Mouse (Mus musculus) midbrain, embryonic 13.5 days (tissue): ENCODE data around the gene Myadm. TPM values are rescaled to one million over a fixed set of nuclear protein-coding genes. Genes with fewer than 3 reads are reported as not detected.

Experiments
- ATAC-seq: fragments of 200-750 bp; cut with Nextera tagmentation; 2 replicates; pipeline ENCODE4 v1.8.0; 2017; ENCODE audit warnings: mild to moderate bottlenecking, moderate TSS enrichment, moderate library complexity
- H3K27ac ChIP-seq: fragments of 300-500 bp; sonication (generic); 2 replicates; pipeline ENCODE4 v1.5.1; 2015; ENCODE audit warnings: inconsistent platforms, mild to moderate bottlenecking, moderate library complexity
- H3K27me3 ChIP-seq: fragments of 300-500 bp; sonication (generic); 2 replicates; pipeline ENCODE4 v1.6.1; 2015; ENCODE audit warnings: mild to moderate bottlenecking, inconsistent platforms
- H3K36me3 ChIP-seq: fragments of 300-500 bp; sonication (generic); 2 replicates; pipeline ENCODE4 v1.6.1; 2015; ENCODE audit warnings: mild to moderate bottlenecking, inconsistent platforms
- H3K4me1 ChIP-seq: fragments of 300-500 bp; sonication (generic); replicated peaks from 2 replicates; pipeline ENCODE4 v1.6.1; 2015; ENCODE audit warnings: inconsistent platforms
- H3K4me2 ChIP-seq: fragments of 300-500 bp; sonication (generic); replicated peaks from 2 replicates; pipeline ENCODE4 v1.6.1; 2015; ENCODE audit warnings: moderate library complexity, mild to moderate bottlenecking, inconsistent platforms
- H3K4me3 ChIP-seq: fragments of 300-500 bp; sonication (generic); replicated peaks from 2 replicates; pipeline ENCODE4 v1.5.1; 2015; ENCODE audit warnings: mild to moderate bottlenecking, inconsistent platforms
- H3K9ac ChIP-seq: fragments of 300-500 bp; sonication (generic); replicated peaks from 2 replicates; pipeline ENCODE4 v1.6.1; 2015; ENCODE audit warnings: mild to moderate bottlenecking, inconsistent platforms
- H3K9me3 ChIP-seq: fragments of 300-500 bp; sonication (generic); 2 replicates; pipeline ENCODE4 v1.6.1; 2016; ENCODE audit warnings: mild to moderate bottlenecking, inconsistent platforms
- WGBS: fragments of 180-500 bp; shearing (Covaris S2); methylation state at CpG from one replicate; pipeline ENCODE4 v1.1.7; 2015; 5-methylcytosine and 5-hydroxymethylcytosine counted together
- polyA plus RNA-seq: library from polyadenylated mRNA; unstranded; fragments of >200 nt; fragmentation: Nextera tagmentation; extraction: Ambion mirVana; gene quantifications from 2 replicates; pipeline ENCODE4 v1.2.1, GENCODE M21; 2015

The Myadm gene
- 21.8 and 23.8 TPM in 2 replicates for polyA plus RNA-seq

GRCm38 (mm10) chr7:3288976-3289970 lies at the start of gene Myadm, which contains the start of gene Prkcg:
Myadm (plus strand) TSS chr7:3289080.
Prkcg (plus strand) TSS chr7:3289179.
- peak; percentile 51 for ATAC-seq
- peaks cover 7% of the 10 kb centered on the region for H3K36me3 ChIP-seq
- peak within 1 kb of the TSS; percentile 84 for H3K9ac ChIP-seq
- peak within 1 kb of the TSS; percentile 59 for H3K4me2 ChIP-seq
- peak within 1 kb of the TSS; percentile 80 for H3K27ac ChIP-seq
- H3K9me3 ChIP-seq = no peaks in the 10 kb centered on the region
- WGBS = 2% methylated on average over 30 of the region's 30 CpGs
- H3K4me1 ChIP-seq = peaks cover 34% of the 10 kb centered on the region
- H3K27me3 ChIP-seq = no peaks in the 10 kb centered on the region
- H3K4me3 ChIP-seq = peak within 1 kb of the TSS; percentile 53

DNA sequence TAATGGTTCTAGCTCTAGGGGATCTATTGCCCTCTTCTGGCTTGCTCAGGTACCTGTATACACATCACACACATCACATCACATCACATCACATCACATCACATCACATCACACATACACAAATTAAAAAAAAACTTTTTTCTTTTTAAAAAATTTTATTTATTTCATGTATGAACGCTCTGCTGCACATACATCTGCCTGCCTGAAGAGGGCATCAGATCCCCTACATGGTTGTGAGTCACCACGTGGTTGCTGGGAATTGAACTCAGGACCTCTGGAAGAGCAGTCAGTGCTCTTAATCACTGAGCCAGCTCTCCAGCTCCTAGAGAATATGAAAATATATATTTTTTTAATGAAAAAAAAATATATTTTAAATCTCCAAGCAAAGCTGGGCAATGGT lies 49.7 kb upstream of the Myadm start:
- Histone ChIP-seq H3K4me1 (no peaks in the 10 kb centered on the region), H3K4me2 (no peak overlapping the region), H3K9ac (no peak overlapping the region), H3K4me3 (no peak overlapping the region), H3K27me3 (no peaks in the 10 kb centered on the region), H3K27ac (no peak overlapping the region), H3K36me3 (no peaks in the 10 kb centered on the region), H3K9me3 (no peaks in the 10 kb centered on the region)
- WGBS = 79% methylated on average over 2 of the region's 2 CpGs
- ATAC-seq = no peak

- no peak overlapping the region for H3K4me3 ChIP-seq
- 68% methylated on average over 3 of the region's 3 CpGs for WGBS
- H3K9ac ChIP-seq = no peak overlapping the region
- no peak overlapping the region for H3K4me2 ChIP-seq
- no peak overlapping the region for H3K27ac ChIP-seq
- no peaks in the 10 kb centered on the region for H3K9me3 ChIP-seq
- ATAC-seq = no peak
- H3K4me1 ChIP-seq = no peaks in the 10 kb centered on the region
- no peaks in the 10 kb centered on the region for H3K36me3 ChIP-seq
- peaks cover 4% of the 10 kb centered on the region; the same call in 1 of the 2 replicates for H3K27me3 ChIP-seq
These were observed 28.2 kb upstream of the Myadm start for GRCm38 (mm10) chr7:3260701-3261100.

DNA sequence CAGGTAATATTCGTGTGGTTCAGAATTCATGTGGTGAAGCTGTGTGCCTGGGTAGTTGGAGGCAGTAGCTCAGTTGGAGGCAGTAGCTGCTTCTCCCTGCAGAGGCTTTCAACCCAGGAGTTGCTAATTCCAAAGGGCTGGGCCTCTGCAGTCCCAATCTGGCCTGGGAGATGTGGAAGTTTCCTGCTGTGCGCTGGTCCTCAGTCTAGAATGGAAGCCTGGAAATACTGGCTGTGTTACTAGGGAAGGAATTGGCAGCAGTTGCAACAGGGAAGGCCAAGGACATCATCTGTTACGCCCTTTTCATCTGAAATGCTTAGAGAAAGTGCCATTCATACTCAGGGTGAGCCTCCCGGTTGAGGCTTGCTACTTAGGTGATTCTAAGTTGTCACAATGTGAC lies 27.4 kb upstream of the Myadm start:
- H3K9me3 ChIP-seq = no peaks in the 10 kb centered on the region

DNA sequence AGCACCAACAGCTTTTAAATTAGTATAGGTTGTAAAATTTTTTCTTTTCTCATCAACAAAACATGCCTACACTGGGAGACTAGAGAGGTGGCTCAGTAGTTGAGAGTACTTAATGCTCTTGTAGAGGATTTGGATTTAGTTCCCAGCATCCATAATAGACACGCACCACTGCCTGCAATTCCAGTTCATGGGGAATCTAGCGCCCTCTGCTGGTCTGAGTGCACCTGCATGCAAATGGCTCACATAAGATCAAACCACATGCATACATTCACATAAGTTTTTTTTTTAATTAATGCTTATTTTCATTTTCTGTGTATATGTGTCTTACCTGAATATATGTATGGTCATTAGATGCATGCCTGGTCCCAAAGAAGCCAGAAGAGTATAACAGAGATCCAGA lies 26.1 kb upstream of the Myadm start:
- Histone ChIP-seq H3K9me3 (no peaks in the 10 kb centered on the region), H3K36me3 (no peaks in the 10 kb centered on the region), H3K27me3 (peaks cover 4% of the 10 kb centered on the region; the same call in 1 of the 2 replicates), H3K9ac (no peak overlapping the region), H3K4me1 (no peaks in the 10 kb centered on the region), H3K4me3 (no peak overlapping the region), H3K4me2 (no peak overlapping the region), H3K27ac (no peak overlapping the region)
- WGBS = 31% methylated on average over 2 of the region's 2 CpGs
- no peak for ATAC-seq

More for the DNA sequence above, 27.4 kb upstream of the Myadm start:
- WGBS = 70% methylated on average over 4 of the region's 4 CpGs
- H3K4me2 ChIP-seq = no peak overlapping the region
- ATAC-seq = no peak
- no peak overlapping the region for H3K4me3 ChIP-seq
- H3K27ac ChIP-seq = no peak overlapping the region
- H3K9ac ChIP-seq = no peak overlapping the region
- H3K4me1 ChIP-seq = no peaks in the 10 kb centered on the region
- H3K27me3 ChIP-seq = peaks cover 4% of the 10 kb centered on the region; the same call in 1 of the 2 replicates
- H3K36me3 ChIP-seq = no peaks in the 10 kb centered on the region

DNA sequence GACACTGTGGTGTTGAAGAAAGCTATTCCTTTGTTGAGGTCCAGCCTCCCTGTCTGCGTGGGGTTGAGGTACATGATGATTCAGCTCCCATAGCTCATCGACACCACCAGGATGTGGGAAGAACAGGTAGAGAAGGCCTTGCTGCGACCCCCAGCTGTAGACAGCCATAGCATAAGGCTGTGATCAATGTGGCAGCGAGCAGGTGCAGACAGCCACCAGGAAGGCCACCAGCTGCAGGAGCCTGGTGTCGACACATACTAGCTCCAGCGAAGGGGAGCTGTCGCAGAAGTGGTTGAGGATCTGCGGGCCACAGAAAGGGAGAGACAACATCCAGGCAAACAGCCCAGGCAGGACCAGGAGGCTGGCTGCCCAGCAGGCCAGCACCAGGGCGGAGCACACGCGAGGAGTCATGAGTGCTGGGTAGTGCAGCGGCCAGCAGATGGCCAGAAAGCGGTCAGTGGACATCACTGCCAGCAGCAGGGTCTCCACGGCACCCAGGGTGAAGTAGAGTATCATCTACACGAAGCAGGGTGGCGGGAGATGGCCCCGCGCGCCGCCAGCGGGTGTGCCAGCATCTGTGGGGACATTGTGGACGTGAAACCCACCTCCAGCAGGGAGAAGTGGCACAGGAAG lies 24.4 kb upstream of the Myadm start:
- H3K4me3 ChIP-seq = no peak overlapping the region; the same call in 1 of the 2 replicates
- no peaks in the 10 kb centered on the region for H3K36me3 ChIP-seq
- ATAC-seq = peak; percentile 45; the same call in 1 of the 2 replicates
- H3K9me3 ChIP-seq = no peaks in the 10 kb centered on the region
- 36% methylated on average over 22 of the region's 22 CpGs for whole genome bisulfite sequencing
- H3K4me2 ChIP-seq = peak overlapping the region; percentile 5; the same call in 1 of the 2 replicates
- H3K4me1 ChIP-seq = no peaks in the 10 kb centered on the region
- 0 out of 2 replicates have a peak overlapping the region, but pooled peaks have one; percentile 14 for H3K9ac ChIP-seq
- H3K27ac ChIP-seq = no peak overlapping the region
- H3K27me3 ChIP-seq = peaks cover 4% of the 10 kb centered on the region; the same call in 1 of the 2 replicates

DNA sequence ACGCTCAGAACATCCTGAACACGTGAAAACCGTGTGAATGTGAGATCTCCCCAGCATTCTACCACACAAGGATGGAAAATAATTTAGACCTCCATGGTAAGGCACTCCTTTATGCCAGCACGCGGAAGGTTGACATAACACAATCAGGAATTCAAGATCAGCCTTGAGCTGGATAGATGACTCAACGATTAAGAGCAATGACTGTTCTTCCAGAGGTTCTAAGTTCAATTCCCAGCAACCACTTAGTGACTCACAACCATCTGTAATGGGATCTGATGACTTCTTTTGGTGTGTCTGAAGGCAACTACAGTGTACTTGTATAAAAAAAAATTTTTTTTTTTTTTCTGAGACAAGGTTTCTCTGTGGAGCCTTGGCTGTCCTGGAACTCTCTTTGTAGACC lies 23.6 kb upstream of the Myadm start:
- 73% methylated on average over 6 of the region's 6 CpGs for WGBS
- Histone ChIP-seq H3K27me3 (peaks cover 4% of the 10 kb centered on the region; the same call in 1 of the 2 replicates), H3K27ac (no peak overlapping the region), H3K9ac (no peak overlapping the region), H3K36me3 (no peaks in the 10 kb centered on the region), H3K4me3 (no peak overlapping the region), H3K4me1 (no peaks in the 10 kb centered on the region), H3K4me2 (no peak overlapping the region), H3K9me3 (no peaks in the 10 kb centered on the region)
- ATAC-seq = no peak

- no peak overlapping the region for H3K9ac ChIP-seq
- H3K4me2 ChIP-seq = no peak overlapping the region
- 79% methylated on average over 3 of the region's 3 CpGs for WGBS
- no peaks in the 10 kb centered on the region for H3K9me3 ChIP-seq
- no peaks in the 10 kb centered on the region for H3K36me3 ChIP-seq
- H3K27me3 ChIP-seq = peaks cover 4% of the 10 kb centered on the region; the same call in 1 of the 2 replicates
- H3K4me3 ChIP-seq = no peak overlapping the region
- no peak for ATAC-seq
- H3K27ac ChIP-seq = no peak overlapping the region
- H3K4me1 ChIP-seq = no peaks in the 10 kb centered on the region
These were observed 21.6 kb upstream of the Myadm start for GRCm38 (mm10) chr7:3267261-3267660.

- WGBS = 77% methylated on average over 8 of the region's 8 CpGs
- Histone ChIP-seq H3K9ac (no peak overlapping the region), H3K27me3 (peaks cover 4% of the 10 kb centered on the region; the same call in 1 of the 2 replicates), H3K4me1 (no peaks in the 10 kb centered on the region), H3K4me3 (no peak overlapping the region), H3K4me2 (no peak overlapping the region), H3K9me3 (no peaks in the 10 kb centered on the region), H3K27ac (no peak overlapping the region), H3K36me3 (no peaks in the 10 kb centered on the region)
- no peak for ATAC-seq
These were observed 21.0 kb upstream of the Myadm start for GRCm38 (mm10) chr7:3267888-3268287.

- no peaks in the 10 kb centered on the region for H3K9me3 ChIP-seq
- no peak overlapping the region for H3K4me3 ChIP-seq
- H3K4me1 ChIP-seq = no peaks in the 10 kb centered on the region
- no peaks in the 10 kb centered on the region for H3K36me3 ChIP-seq
- WGBS = 9% methylated on average over 3 of the region's 3 CpGs
- H3K4me2 ChIP-seq = no peak overlapping the region
- no peak overlapping the region for H3K27ac ChIP-seq
- H3K9ac ChIP-seq = no peak overlapping the region
- H3K27me3 ChIP-seq = peaks cover 4% of the 10 kb centered on the region; the same call in 1 of the 2 replicates
- no peak for ATAC-seq
These were observed 20.6 kb upstream of the Myadm start for GRCm38 (mm10) chr7:3268291-3268690.

GRCm38 (mm10) chr7:3272206-3272605 lies 16.7 kb upstream of the Myadm start:
- Histone ChIP-seq H3K9me3 (no peaks in the 10 kb centered on the region), H3K4me3 (no peak overlapping the region), H3K4me1 (no peaks in the 10 kb centered on the region), H3K27me3 (no peaks in the 10 kb centered on the region), H3K9ac (no peak overlapping the region), H3K27ac (no peak overlapping the region), H3K4me2 (no peak overlapping the region), H3K36me3 (no peaks in the 10 kb centered on the region)
- 87% methylated on average over 9 of the region's 9 CpGs for WGBS
- no peak for ATAC-seq
